Mouse (Mus musculus): ENCODE results near the gene Fv1. TPM values are rescaled to one million over a fixed set of nuclear protein-coding genes. Genes with fewer than 3 reads are reported as not detected.

Gene Fv1
- polyA plus RNA-seq, 1 experiment from 2014 or later = 7.3 TPM

GRCm38 (mm10) chr4:147879865-147880264, 11.1 kb downstream of the Fv1 start:
- Histone ChIP-seq H3K9me3 (ENCODE audit: control insufficient read depth, low read length) (no peaks in the 10 kb centered on the region), H3K27me3 (ENCODE audit: control insufficient read depth, insufficient read depth, low read depth, low read length) (no peaks in the 10 kb centered on the region), H3K9ac (ENCODE audit: low read length) (no peak overlapping the region), H3K4me3 (ENCODE audit: low read length) (no peak overlapping the region), H3K27ac (ENCODE audit: low read length) (no peak overlapping the region), H3K4me1 (replicated peaks; ENCODE audit: control insufficient read depth, insufficient read depth, low read length) (no peaks in the 10 kb centered on the region), H3K4me2 (ENCODE audit: low read depth, low read length) (no peak overlapping the region), H3K36me3 (ENCODE audit: control insufficient read depth, insufficient read depth, low read length) (peaks cover 63% of the 10 kb centered on the region)
- ATAC-seq (ENCODE audit: low read depth) = no peak
- WGBS = 45% methylated on average over 5 of the region's 5 CpGs

GRCm38 (mm10) chr4:147881792-147882191, 13.0 kb downstream of the Fv1 start:
- 92% methylated on average over 7 of the region's 7 CpGs for WGBS
- Histone ChIP-seq H3K27me3 (ENCODE audit: control insufficient read depth, insufficient read depth, low read depth, low read length) (no peaks in the 10 kb centered on the region), H3K9me3 (ENCODE audit: control insufficient read depth, low read length) (no peaks in the 10 kb centered on the region), H3K4me1 (replicated peaks; ENCODE audit: control insufficient read depth, insufficient read depth, low read length) (no peaks in the 10 kb centered on the region), H3K27ac (ENCODE audit: low read length) (no peak overlapping the region), H3K4me3 (ENCODE audit: low read length) (no peak overlapping the region), H3K36me3 (ENCODE audit: control insufficient read depth, insufficient read depth, low read length) (peaks cover 58% of the 10 kb centered on the region), H3K4me2 (ENCODE audit: low read depth, low read length) (no peak overlapping the region), H3K9ac (ENCODE audit: low read length) (no peak overlapping the region)
- no peak for ATAC-seq (ENCODE audit: low read depth)

GRCm38 (mm10) chr4:147883041-147883440, 14.3 kb downstream of the Fv1 start:
- H3K9me3 ChIP-seq (ENCODE audit: control insufficient read depth, low read length) = no peaks in the 10 kb centered on the region
- no peak overlapping the region for H3K9ac ChIP-seq (ENCODE audit: low read length)
- no peak for ATAC-seq (ENCODE audit: low read depth)
- 76% methylated on average over 6 of the region's 6 CpGs for WGBS
- H3K4me1 ChIP-seq (replicated peaks; ENCODE audit: control insufficient read depth, insufficient read depth, low read length) = no peaks in the 10 kb centered on the region
- H3K27ac ChIP-seq (ENCODE audit: low read length) = no peak overlapping the region
- peaks cover 65% of the 10 kb centered on the region for H3K36me3 ChIP-seq (ENCODE audit: control insufficient read depth, insufficient read depth, low read length)
- H3K27me3 ChIP-seq (ENCODE audit: control insufficient read depth, insufficient read depth, low read depth, low read length) = no peaks in the 10 kb centered on the region
- no peak overlapping the region for H3K4me3 ChIP-seq (ENCODE audit: low read length)
- no peak overlapping the region for H3K4me2 ChIP-seq (ENCODE audit: low read depth, low read length)

- 87% methylated on average over 3 of the region's 3 CpGs for WGBS
- H3K9me3 ChIP-seq (ENCODE audit: control insufficient read depth, low read length) = no peaks in the 10 kb centered on the region
- H3K4me3 ChIP-seq (ENCODE audit: low read length) = no peak overlapping the region
- no peak overlapping the region for H3K9ac ChIP-seq (ENCODE audit: low read length)
- no peak overlapping the region for H3K4me2 ChIP-seq (ENCODE audit: low read depth, low read length)
- no peaks in the 10 kb centered on the region for H3K27me3 ChIP-seq (ENCODE audit: control insufficient read depth, insufficient read depth, low read depth, low read length)
- no peaks in the 10 kb centered on the region for H3K4me1 ChIP-seq (replicated peaks; ENCODE audit: control insufficient read depth, insufficient read depth, low read length)
- peaks cover 66% of the 10 kb centered on the region for H3K36me3 ChIP-seq (ENCODE audit: control insufficient read depth, insufficient read depth, low read length)
- no peak overlapping the region for H3K27ac ChIP-seq (ENCODE audit: low read length)
- no peak for ATAC-seq (ENCODE audit: low read depth)
Measured at GRCm38 (mm10) chr4:147884138-147884537, 15.4 kb downstream of the Fv1 start.

- no peaks in the 10 kb centered on the region for H3K4me1 ChIP-seq (replicated peaks; ENCODE audit: control insufficient read depth, insufficient read depth, low read length)
- H3K36me3 ChIP-seq (ENCODE audit: control insufficient read depth, insufficient read depth, low read length) = peaks cover 67% of the 10 kb centered on the region
- no peaks in the 10 kb centered on the region for H3K27me3 ChIP-seq (ENCODE audit: control insufficient read depth, insufficient read depth, low read depth, low read length)
- no peak for ATAC-seq (ENCODE audit: low read depth)
- WGBS = 97% methylated on average over 12 of the region's 12 CpGs
- no peak overlapping the region for H3K27ac ChIP-seq (ENCODE audit: low read length)
- H3K9ac ChIP-seq (ENCODE audit: low read length) = no peak overlapping the region
- no peak overlapping the region for H3K4me2 ChIP-seq (ENCODE audit: low read depth, low read length)
- H3K4me3 ChIP-seq (ENCODE audit: low read length) = no peak overlapping the region
- no peaks in the 10 kb centered on the region for H3K9me3 ChIP-seq (ENCODE audit: control insufficient read depth, low read length)
Measured at GRCm38 (mm10) chr4:147886158-147886557, 17.4 kb downstream of the Fv1 start.

- H3K9me3 ChIP-seq (ENCODE audit: control insufficient read depth, low read length) = no peaks in the 10 kb centered on the region
- no peaks in the 10 kb centered on the region for H3K4me1 ChIP-seq (replicated peaks; ENCODE audit: control insufficient read depth, insufficient read depth, low read length)
- H3K27me3 ChIP-seq (ENCODE audit: control insufficient read depth, insufficient read depth, low read depth, low read length) = no peaks in the 10 kb centered on the region
- no peak overlapping the region for H3K27ac ChIP-seq (ENCODE audit: low read length)
- H3K4me2 ChIP-seq (ENCODE audit: low read depth, low read length) = no peak overlapping the region
- WGBS = 91% methylated on average over 7 of the region's 7 CpGs
- ATAC-seq (ENCODE audit: low read depth) = no peak
- no peak overlapping the region for H3K4me3 ChIP-seq (ENCODE audit: low read length)
- peaks cover 61% of the 10 kb centered on the region for H3K36me3 ChIP-seq (ENCODE audit: control insufficient read depth, insufficient read depth, low read length)
- H3K9ac ChIP-seq (ENCODE audit: low read length) = no peak overlapping the region
Measured at GRCm38 (mm10) chr4:147887277-147887676, 18.5 kb downstream of the Fv1 start.

- no peak overlapping the region for H3K27ac ChIP-seq (ENCODE audit: low read length)
- no peaks in the 10 kb centered on the region for H3K4me1 ChIP-seq (replicated peaks; ENCODE audit: control insufficient read depth, insufficient read depth, low read length)
- 85% methylated on average over 4 of the region's 4 CpGs for WGBS
- no peak overlapping the region for H3K4me2 ChIP-seq (ENCODE audit: low read depth, low read length)
- no peak overlapping the region for H3K9ac ChIP-seq (ENCODE audit: low read length)
- H3K27me3 ChIP-seq (ENCODE audit: control insufficient read depth, insufficient read depth, low read depth, low read length) = no peaks in the 10 kb centered on the region
- ATAC-seq (ENCODE audit: low read depth) = no peak
- no peaks in the 10 kb centered on the region for H3K9me3 ChIP-seq (ENCODE audit: control insufficient read depth, low read length)
- peaks cover 56% of the 10 kb centered on the region for H3K36me3 ChIP-seq (ENCODE audit: control insufficient read depth, insufficient read depth, low read length)
- H3K4me3 ChIP-seq (ENCODE audit: low read length) = no peak overlapping the region
Measured at GRCm38 (mm10) chr4:147888237-147888636, 19.5 kb downstream of the Fv1 start.

- H3K27ac ChIP-seq (ENCODE audit: low read length) = no peak overlapping the region
- H3K9me3 ChIP-seq (ENCODE audit: control insufficient read depth, low read length) = no peaks in the 10 kb centered on the region
- H3K4me2 ChIP-seq (ENCODE audit: low read depth, low read length) = no peak overlapping the region
- H3K9ac ChIP-seq (ENCODE audit: low read length) = no peak overlapping the region
- 71% methylated on average over 6 of the region's 6 CpGs for WGBS
- no peaks in the 10 kb centered on the region for H3K4me1 ChIP-seq (replicated peaks; ENCODE audit: control insufficient read depth, insufficient read depth, low read length)
- no peaks in the 10 kb centered on the region for H3K27me3 ChIP-seq (ENCODE audit: control insufficient read depth, insufficient read depth, low read depth, low read length)
- H3K4me3 ChIP-seq (ENCODE audit: low read length) = no peak overlapping the region
- no peak for ATAC-seq (ENCODE audit: low read depth)
- peaks cover 54% of the 10 kb centered on the region for H3K36me3 ChIP-seq (ENCODE audit: control insufficient read depth, insufficient read depth, low read length)
Measured at GRCm38 (mm10) chr4:147890341-147890740, 21.6 kb downstream of the Fv1 start.

GRCm38 (mm10) chr4:147895815-147896330, 27.1 kb downstream of the Fv1 start:
- Histone ChIP-seq H3K27me3 (ENCODE audit: control insufficient read depth, insufficient read depth, low read depth, low read length) (no peaks in the 10 kb centered on the region), H3K27ac (ENCODE audit: low read length) (no peak overlapping the region), H3K9ac (ENCODE audit: low read length) (no peak overlapping the region), H3K4me3 (ENCODE audit: low read length) (no peak overlapping the region), H3K9me3 (ENCODE audit: control insufficient read depth, low read length) (no peaks in the 10 kb centered on the region), H3K4me1 (replicated peaks; ENCODE audit: control insufficient read depth, insufficient read depth, low read length) (no peaks in the 10 kb centered on the region), H3K4me2 (ENCODE audit: low read depth, low read length) (no peak overlapping the region), H3K36me3 (ENCODE audit: control insufficient read depth, insufficient read depth, low read length) (peaks cover 49% of the 10 kb centered on the region)
- 88% methylated on average over 4 of the region's 4 CpGs for WGBS
- 0 out of 2 replicates have a peak, but pooled peaks have one; percentile 18 for ATAC-seq (ENCODE audit: low read depth)

GRCm38 (mm10) chr4:147896411-147896810, 27.6 kb downstream of the Fv1 start:
- 33% methylated on average over 1 of the region's 1 CpGs for WGBS
- Histone ChIP-seq H3K27me3 (ENCODE audit: control insufficient read depth, insufficient read depth, low read depth, low read length) (no peaks in the 10 kb centered on the region), H3K9me3 (ENCODE audit: control insufficient read depth, low read length) (no peaks in the 10 kb centered on the region), H3K9ac (ENCODE audit: low read length) (no peak overlapping the region), H3K27ac (ENCODE audit: low read length) (no peak overlapping the region), H3K36me3 (ENCODE audit: control insufficient read depth, insufficient read depth, low read length) (peaks cover 47% of the 10 kb centered on the region), H3K4me2 (ENCODE audit: low read depth, low read length) (no peak overlapping the region), H3K4me3 (ENCODE audit: low read length) (no peak overlapping the region), H3K4me1 (replicated peaks; ENCODE audit: control insufficient read depth, insufficient read depth, low read length) (no peaks in the 10 kb centered on the region)
- no peak for ATAC-seq (ENCODE audit: low read depth)

All from lung, embryonic 16.5 days (tissue).